Mouse (Mus musculus) lung, postnatal 36 days (tissue): Measurements from ENCODE around the gene Tnip2.

Experiments used
- DNase-seq: peaks from one replicate; pipeline ENCODE4 v3.0.0; 2022; ENCODE audit warnings: mixed read lengths

Gene Tnip2

DNA sequence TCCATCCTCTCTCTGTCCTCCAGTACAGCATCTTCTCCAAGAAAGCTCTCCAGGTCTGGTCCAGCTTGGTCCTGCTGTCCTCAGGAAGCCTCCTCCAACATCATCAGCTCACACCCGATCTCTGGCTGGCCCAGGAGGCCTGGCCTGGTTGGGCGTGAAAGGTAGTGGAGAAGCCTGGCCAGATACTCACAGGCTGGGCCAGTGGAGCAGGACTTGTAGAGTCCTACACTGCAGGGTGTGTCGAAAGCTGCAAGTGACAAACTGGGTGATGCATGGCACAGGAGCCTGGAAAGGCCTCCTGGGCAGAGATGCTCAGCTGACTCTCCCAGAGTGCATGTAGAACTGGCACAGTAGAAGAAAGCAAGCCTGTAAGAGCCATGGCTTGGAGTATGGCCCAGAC is 7.5 kb upstream of the Tnip2 start:
- DNase-seq, result no peak

DNA sequence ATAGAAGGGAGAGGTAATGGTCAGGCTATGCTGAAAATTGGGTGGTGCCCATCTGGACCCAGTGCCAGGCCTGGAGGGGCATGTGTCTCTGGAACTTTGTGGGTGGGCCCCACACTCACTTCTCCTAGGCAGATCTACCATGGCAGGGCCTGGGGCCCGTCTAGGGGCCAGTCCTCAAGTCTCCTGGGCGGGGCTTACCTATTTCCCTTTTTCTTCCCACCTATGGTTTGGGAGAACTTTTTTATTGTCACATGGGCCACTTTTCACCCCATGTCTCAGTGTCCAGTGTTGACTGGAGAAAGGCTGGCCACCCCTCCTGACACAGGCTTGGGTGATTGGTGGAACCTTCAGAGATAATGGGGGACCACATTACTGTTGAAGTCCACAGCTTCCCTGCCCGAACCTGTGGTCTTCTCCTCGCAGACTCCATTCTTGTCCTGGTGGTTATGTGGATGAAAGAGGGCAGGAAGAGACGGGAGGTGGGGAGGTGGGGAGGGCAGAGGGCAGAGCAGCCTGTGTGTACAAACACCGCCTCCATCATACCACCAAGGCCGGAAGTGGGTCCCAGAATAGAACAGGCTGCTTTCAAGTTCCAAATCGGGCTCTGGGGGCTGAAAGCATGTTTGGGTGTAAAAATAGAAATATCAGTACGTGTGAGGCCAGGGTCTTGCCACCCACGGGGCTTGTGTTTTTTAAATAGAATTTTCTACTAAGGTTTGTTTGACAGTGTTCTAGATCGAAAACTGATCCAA is 6.8 kb upstream of the Tnip2 start:
- DNase-seq, result peak; percentile 58

DNA sequence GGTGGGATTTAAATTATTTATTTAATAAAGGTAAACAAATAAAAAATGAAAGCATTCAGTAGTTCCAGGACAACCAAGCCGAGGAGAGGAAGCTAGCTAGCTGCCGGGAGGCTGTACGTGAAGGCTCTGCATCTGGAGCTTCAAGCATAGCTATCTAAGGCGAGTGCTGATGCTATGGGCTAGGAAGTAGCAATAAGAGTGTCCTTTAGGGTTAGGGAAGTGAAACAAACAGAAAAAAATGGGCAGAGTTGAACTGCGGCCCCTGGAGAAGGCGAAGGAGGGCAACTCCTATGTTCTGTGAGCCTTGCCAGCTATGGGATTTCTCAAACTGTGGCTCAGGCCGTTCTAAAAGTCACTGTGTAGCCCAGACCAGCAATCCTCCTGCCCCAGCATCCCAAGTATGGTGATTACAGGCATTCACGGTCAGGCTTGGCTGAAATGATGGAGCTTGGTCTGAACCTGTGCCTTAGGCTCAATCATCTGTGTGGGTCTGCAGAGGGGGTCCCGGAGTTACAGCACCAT is 5.7 kb upstream of the Tnip2 start:
- DNase-seq, result no peak

DNA sequence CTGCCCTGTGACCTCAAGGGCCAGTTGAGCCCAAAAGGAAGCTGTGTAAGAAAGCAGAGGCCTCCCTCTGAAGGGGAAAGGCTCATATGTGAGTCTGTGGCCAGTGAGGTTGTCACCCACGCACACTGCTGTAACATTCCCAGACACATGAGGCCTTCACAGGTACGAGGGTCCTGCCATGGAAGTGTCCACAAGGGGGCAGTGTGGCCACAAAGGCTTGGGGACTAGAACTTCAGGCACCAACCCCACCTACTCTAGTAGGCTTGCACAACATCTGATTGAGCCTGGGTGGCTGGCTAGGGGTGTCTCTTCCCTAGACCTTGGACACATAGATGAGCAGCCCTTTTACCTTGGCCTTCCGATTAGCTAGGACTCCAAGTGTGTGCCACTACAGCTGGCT is 4.1 kb upstream of the Tnip2 start:
- DNase-seq, result peak; percentile 94

DNA sequence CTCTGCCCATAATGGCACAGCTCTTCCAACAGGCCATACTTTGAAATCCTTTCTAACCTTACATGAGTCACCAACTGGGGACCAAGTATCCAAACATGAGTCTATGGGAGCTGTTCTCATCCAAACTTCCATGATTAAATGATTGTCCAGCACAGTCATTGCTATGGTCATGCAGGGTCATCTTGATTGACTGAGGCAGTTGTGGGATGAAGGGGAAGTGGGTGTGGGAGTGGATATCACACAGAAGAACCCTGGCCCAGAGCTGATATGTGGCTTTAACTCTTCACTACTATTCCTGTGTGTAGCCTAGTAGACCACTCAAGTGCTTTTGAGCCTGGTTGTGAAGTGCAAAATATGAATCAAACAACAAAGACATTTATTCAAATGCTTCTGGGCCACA is 1.3 kb upstream of the Tnip2 start:
- DNase-seq, result no peak

DNA sequence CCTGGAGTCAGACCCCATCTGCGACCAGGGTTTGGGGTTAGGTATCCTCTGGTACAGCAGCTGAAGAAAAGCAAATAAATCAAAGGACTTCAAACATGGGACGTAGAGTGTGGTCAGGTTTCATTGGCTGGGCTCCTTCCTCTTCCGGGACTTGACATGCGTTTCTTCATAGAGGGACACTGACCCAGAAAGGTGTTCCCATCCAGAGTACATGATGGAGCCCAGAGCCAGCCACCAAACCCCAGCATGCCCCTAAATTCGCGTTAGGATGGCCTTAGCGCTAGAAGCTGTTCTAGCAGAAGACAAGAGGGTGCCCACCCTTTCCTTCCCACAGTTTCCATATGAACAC is 401 bp upstream of the Tnip2 start:
- no peak for DNase-seq

DNA sequence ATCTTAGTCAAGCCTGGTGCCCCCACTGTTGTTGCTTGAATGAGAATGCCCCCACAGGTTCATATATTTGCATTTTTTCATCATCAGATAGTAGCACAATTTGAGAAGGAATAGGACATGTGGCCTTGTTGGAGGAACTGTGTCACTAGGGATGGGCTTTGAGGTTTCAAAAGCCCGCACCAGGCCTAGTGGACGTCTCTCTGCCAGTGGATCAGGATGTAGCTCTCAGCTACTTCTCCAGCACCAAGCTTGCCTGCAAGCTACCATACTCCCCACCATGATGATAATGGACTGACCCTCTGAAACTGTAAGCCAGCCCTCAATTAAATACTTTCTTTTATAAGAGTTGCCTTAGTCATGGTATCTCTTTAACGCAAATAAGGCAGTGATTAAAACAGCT is 1.3 kb downstream of the Tnip2 start:
- DNase-seq, result no peak

DNA sequence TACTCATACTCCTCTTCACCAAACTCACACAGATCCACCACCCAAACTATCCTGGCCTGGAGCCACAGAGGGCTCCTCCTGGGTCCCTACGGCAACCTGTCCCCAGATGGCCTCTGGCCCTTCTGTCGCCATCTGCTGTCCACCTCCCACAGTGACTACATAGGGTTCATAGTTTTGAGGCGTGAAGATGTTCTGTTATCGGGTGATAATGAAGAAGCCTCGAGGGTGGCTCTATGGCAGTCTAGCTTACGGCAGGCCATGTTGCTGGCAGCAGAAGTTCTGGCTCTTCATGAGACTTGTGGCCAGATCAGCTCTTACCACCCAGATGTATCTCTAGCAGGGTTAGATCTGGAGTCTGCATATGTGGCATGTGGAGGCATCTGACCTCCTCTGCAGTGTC is 11.0 kb downstream of the Tnip2 start:
- no peak for DNase-seq

DNA sequence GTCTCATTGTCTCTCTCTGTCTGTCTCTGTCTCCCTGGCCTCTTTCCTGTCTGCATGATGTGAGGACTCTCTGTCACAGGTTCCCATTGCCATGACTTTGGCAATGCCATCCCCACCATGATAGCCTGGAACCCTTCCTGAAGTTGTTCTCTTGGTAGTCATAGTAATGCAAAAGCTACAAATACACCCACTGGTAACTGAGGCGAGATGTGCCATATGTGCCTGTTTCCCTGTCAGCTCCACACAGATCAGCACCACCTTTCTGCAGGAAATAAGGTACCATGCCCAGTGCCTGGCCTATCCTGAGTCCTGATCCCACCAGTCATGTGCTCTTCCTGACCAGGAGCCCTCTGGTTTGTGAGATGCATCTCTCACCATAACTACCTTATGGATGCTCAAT is 11.4 kb downstream of the Tnip2 start:
- DNase-seq, result no peak

DNA sequence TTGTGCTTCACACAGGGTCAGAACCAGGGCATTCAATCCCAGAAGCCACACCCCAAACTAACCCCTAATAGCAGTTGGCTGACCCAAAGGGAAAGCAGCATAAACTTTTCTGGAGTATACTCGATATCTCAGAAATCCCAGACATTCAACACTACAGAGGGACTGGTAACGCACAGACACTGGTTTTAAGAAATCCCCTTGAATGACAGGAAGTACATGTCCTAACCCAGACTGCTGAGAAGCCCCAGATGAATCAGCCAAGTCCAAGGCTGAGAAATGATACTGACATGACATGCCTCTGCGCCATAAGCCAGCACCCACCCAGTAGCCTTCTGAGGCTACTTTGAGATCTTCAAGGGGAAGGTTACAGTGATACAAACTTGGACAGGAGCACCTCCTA is 12.2 kb downstream of the Tnip2 start:
- no peak for DNase-seq

DNA sequence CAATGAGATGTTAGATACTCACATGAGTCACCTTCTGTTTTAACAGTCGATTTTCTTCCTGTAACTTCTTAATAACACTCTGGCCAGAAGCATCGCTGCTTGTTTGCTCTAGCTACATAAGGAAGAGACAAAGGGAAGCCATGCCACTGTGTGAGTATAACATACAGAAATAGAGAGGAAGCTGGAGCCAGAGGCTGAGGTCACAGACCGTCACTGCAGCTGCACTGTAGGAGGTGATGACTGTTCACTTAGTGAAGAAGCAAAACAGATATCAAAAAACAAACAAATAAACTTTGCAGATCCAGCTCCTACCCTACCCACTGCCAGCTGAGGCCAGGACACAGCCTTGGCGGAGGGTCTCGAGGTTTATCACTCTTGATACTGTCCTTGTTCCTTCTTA is 12.9 kb downstream of the Tnip2 start:
- no peak for DNase-seq

DNA sequence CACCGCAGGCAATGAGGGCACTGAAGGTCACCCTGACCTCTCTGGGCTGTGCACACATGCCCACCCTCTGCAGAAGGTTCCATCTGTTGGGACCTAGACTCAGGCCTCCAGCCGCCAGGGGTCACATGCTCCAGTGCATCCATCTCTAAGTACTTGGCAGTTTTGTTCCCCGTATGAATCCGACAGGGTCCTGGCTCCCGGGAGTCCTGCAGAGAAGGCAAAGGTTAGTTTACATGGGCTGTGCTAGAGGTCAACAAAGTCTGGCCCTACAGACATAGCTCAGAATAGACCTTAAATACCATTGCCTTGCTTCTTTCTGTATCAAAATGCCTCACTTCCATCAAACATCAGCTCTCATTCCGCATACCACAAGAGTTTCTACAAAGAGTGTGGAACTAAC is 17.0 kb downstream of the Tnip2 start:
- no peak for DNase-seq

DNA sequence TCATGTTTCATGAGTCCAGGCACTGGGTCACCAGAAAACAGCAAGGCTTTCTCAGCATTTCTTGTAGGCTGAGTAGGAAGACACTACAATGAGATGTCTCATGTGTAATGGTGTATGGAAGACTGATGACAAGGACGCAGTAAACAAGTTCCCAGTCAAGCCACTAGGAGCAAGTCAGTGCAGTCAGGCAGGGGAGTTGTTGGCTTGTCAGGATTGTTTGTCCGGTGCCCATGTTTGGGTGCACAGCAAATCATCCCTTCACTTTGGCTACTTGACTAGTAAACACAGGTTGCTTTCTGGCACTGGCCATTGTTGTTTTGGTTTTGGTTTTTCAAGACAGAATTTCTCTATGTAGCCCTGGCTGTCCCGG is 24.4 kb downstream of the Tnip2 start:
- no peak for DNase-seq

DNA sequence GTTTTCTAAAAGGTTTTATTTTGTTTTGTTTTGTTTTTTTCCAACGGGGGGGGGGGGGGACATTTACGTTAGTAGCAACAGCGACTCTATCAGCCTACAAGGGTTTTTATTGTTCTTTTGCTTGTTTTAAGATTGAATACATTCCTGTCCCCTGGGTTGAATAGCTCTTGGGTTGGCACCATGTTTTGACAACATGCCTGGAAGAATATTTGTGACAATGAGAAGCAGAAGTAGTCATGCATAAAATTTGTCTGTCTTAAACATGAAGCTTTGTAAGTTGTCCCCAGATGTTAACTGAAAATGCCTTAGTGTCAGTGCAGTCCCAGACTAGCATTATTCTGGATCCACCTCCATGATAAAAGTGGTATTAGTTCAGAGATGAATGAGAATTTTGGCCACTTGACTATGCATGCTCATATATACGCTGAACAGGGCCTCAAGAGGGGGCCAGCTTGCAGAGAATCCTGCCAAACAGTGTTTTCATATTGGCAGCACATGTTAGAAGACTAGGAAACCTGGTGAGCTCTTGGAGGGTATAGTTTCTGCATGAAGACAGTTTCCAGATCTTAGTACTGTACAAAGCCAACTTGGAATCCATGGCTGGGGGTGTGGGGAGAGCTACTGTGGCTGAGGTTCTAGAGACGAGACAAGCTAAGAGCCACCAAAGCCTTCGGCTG is 24.9 kb downstream of the Tnip2 start:
- no peak for DNase-seq

DNA sequence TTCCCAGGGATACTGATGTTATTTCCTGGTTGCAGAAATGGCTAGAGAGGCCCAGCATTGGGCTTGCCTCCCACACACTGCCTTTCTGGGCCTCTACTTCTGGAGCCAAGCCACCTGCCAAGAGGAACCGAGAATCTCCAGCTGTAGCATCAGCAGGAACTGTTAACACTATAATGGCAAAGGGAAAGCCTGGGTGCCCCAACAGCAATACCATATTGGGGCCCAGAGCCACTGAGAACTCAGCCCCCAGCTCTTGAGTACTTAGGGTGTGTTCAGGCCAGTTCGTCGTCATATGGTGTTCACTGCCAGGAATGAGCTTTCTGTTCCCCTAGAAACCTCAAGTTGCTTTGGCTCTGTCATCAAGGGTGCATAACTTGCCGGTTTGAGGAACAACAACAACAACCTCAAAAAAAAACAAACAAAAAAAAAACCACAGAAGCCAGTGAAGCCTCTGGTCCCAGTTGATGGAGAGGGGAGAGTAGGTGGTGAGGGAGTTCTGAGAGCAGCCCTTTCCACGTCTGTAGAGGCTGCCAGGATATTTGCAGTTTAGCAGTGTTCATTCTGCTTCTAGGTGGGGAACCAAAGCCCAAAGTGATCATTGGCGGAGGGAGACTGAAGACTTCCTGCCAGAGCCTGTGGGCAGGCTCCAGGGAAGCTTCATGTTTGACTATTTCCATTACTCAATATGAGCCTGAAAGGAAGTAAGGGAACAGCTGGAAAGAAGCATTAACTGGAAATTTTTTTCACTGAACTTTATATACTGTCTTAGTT is 26.3 kb downstream of the Tnip2 start:
- peak; percentile 40 for DNase-seq

DNA sequence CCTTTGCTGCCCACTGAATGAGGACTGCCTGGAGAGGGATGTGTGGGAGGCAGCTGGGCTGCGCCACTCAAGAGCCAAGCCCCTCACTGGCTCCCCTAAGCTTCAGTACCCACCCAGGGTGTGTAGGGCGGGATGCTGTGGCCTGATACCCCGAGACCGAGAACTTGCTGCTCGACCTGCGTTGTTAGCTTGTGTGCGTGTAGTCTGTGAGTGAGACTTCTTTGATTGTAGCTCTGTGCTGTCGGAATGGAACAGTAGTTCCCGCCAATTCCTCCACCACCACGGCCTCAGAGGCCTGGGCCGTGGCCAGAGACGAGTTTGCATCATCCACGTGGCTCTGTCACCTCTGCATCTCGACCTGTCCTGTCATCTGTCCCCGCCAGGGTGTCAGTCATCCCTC is 28.1 kb downstream of the Tnip2 start:
- no peak for DNase-seq

DNA sequence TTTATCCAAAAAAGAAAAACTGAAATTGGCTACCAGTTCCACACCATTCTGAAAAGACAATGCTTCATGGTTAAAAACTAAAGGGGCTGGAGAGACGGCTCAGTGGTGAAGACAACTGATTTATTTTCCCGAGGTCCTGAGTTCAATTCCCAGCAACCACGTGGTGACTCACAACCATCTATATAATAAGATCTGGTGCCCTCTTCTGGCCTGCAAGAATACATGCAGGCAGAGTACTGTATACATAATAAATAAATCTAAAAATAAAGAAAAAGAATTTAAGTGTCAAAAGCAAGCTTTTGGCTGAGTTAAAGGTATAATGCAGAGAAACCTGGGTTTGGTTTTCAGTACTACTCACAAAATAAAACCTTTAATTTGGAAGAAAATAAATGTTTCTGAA is 32.9 kb downstream of the Tnip2 start:
- no peak for DNase-seq

DNA sequence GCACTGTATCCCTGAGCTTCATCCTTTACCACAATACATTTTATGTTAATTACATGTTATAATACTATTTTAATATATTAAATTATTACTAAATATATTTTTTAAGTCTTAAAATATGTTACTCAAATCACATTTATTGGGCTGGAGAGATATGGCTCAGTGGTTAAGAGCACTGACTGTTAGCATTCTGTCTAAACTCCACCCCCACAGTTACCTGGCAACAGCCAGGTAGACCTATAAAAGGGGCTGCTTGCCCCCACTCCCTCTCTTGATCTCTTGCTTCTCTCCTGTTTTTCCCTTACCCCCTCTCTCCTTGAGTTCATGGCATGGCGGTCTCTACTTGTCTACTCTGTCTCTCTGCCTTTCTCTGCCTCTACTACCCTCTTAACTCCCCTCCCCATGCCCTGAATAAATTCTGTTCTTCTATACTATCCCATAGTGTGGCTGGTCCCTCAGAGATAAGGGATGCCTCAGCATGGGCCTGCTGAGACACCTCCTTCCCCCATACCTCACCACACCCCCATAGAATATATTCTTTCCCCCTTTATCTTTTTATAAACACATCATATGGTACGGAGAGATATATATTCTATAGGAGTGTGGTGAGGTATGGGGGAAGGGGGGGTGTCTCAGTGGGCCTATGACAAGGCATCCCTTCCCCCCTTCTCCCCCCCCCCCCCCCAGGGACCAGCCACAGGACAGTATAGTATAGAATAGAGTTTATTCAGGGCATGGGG is 45.6 kb downstream of the Tnip2 start:
- DNase-seq, result no peak

DNA sequence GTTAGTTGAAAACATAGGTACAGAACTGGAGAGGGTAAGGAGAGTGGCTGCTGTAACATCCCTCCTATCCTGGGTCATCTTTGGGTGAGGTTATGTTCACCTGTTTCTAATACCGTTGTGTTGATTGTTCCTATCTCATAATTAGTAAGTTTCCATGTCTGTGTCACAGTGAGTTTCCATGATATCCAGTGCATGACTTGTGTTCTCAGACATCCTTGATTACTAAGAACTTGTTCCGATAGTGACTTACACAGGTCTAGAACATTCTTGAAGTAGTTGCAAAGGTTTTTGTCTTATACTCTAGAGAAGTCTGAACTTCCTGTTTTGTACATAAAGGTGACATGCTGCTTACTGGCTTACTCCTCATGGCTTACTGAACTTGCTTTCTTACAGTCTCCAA is 47.1 kb downstream of the Tnip2 start:
- no peak for DNase-seq

DNA sequence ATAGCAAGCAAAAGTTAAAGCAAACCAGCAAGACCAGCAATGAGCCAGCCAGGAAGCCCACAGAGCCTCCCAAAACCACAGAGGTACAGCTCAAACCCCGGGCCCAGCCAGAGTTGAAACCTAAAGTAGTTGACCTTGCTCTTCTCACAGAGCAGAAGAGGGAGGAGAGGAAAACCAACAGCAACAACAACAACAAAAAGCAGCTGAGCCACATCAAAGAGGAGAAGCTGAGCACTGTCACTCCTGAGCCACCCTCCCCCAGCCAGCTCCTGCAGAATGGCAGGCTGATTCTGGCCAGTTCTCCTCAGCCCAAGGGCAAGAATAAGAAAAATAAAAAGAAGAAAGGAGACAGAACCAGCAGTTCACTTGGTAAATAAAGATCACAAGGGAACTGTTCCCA is 47.7 kb downstream of the Tnip2 start:
- DNase-seq, result no peak

DNA sequence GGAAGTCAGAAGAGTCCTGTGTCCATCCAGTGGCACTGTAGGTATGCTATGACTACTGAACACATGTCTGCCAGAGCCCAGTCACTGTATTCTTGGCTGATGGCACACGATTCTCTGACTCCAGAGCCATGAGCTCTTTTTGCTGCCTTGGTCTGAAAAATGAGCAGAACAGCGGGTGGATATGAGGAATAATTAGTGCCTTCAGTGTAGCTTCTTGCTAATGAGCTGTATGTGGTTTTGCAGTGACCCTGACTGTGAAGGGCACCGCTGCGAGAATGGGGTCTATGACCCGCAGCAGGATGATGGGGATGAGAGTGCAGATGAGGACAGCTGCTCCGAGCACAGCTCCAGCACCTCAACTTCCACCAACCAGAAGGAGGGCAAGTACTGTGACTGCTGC is 52.0 kb downstream of the Tnip2 start:
- no peak for DNase-seq

DNA sequence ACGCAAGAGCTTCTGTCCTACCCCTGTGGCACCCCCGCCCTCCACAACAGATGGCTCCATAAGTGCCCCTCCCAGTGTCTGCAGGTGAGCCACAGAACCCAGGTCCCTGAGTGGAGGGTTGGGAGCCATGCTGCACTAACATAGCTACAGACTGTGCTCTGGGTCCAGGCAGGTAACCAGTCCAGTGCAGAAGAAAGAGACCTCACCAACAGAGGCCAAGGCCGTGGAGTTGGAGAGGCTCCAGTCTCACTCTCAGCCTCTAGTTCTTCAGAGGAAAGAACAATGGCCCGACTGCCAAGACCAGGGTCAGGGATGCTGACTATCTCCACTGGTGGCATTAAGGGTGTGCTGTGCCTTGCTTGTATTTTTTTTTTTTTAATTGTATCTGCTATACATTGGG is 52.5 kb downstream of the Tnip2 start:
- no peak for DNase-seq

DNA sequence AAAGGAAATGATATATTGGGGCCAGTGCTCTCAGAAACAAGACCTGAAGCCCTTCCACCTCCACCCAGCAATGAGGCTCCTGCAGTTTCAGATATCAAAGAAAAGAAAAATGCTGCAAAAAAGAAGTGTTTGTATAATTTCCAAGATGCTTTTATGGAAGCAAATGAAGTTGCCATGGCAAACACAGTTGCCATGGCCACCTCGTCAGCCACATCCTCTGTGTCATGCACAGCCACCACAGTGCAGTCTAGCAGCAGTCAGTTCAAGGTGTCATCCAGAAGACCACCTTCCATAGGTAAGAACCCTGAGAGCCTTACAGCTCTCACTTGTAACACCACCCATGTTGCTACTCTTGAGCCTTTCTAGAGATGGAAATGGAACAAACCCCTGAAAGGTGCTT is 54.8 kb downstream of the Tnip2 start:
- DNase-seq, result no peak
